Mouse (Mus musculus): ENCODE measurements at regions not wholly inside any gene's neighbourhood (a gene's known extent, or its start where the extent isn't known, plus 50 kb on each side); places are given as distances from the start of the nearest gene placed in this dataset.

GRCm38 (mm10) chr7:70850726-70851125, 484.2 kb upstream of the Nr2f2 start:
- no peak for TF ChIP-seq POLR2A (IDR thresholded peaks at IDR 0.05; ENCODE audit: borderline replicate concordance, extremely low read depth, insufficient read depth, insufficient read length)
- no peaks in the 10 kb centered on the region for H3K4me1 ChIP-seq (ENCODE audit: control insufficient read depth, insufficient read depth, low read length)
- H3K27ac ChIP-seq (replicated peaks; ENCODE audit: low read depth, low read length) = no peak overlapping the region
- no peak overlapping the region for H3K9ac ChIP-seq (ENCODE audit: low read depth, low read length, severe bottlenecking)
- no peaks in the 10 kb centered on the region for H3K9me3 ChIP-seq (ENCODE audit: control insufficient read depth, low read length)
- H3K4me2 ChIP-seq (replicated peaks; ENCODE audit: low read depth, low read length, severe bottlenecking) = no peak overlapping the region
- H3K4me3 ChIP-seq (replicated peaks; ENCODE audit: low read length) = no peak overlapping the region
- 66% methylated on average over 2 of the region's 2 CpGs for WGBS
- ATAC-seq (ENCODE audit: low FRiP score, low read depth) = no peak
- no peak for DNase-seq (ENCODE audit: low spot score)
- no peaks in the 10 kb centered on the region for H3K27me3 ChIP-seq (ENCODE audit: control insufficient read depth, insufficient read depth, low read length)
- H3K36me3 ChIP-seq (ENCODE audit: control insufficient read depth, insufficient read depth, low read length) = no peaks in the 10 kb centered on the region

DNA sequence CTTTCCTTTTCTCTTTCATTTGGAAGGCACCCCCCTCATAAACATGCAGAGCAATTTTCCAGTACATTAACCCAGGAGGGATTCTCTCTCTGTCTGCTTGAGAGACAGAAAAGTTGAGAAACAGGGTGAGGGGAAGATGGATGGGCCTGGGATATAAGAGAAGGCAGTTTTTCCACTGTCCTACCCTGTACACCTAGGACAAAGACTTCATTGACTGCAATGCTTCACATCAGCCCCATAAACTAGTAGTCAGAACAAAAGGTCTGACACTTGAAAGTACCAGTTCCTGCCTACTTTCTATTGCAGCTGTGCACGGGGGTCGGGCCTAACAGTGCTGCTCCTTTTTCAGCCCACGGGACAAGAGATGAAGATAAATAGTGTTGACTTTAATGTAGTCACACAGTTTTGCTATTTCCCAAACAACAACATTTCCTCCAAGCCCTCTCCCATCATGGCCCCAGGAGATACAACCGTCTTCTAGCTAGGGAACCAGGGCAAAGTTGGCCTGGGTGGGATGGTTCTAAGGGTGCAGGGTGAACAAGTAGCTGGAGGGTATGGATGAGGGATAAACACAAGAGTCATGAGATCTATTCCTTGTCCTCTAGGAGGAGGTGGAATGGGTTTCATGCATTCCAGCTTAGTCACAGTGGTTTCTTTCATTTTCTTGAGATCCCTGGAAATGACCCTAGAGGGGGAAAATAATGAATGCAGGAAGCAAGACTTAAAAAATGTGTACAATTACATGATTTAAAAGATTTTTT, 481.7 kb upstream of the Nr2f2 start:
- no peak for TF ChIP-seq POLR2A (IDR thresholded peaks at IDR 0.05; ENCODE audit: borderline replicate concordance, extremely low read depth, insufficient read depth, insufficient read length)
- Histone ChIP-seq H3K9ac (ENCODE audit: low read depth, low read length, severe bottlenecking) (no peak overlapping the region), H3K9me3 (ENCODE audit: control insufficient read depth, low read length) (no peaks in the 10 kb centered on the region), H3K4me1 (ENCODE audit: control insufficient read depth, insufficient read depth, low read length) (no peaks in the 10 kb centered on the region), H3K27me3 (ENCODE audit: control insufficient read depth, insufficient read depth, low read length) (no peaks in the 10 kb centered on the region), H3K4me2 (replicated peaks; ENCODE audit: low read depth, low read length, severe bottlenecking) (no peak overlapping the region), H3K4me3 (replicated peaks; ENCODE audit: low read length) (no peak overlapping the region), H3K27ac (replicated peaks; ENCODE audit: low read depth, low read length) (no peak overlapping the region), H3K36me3 (ENCODE audit: control insufficient read depth, insufficient read depth, low read length) (no peaks in the 10 kb centered on the region)
- ATAC-seq (ENCODE audit: low FRiP score, low read depth) (no peak), DNase-seq (ENCODE audit: low spot score) (no peak)
- WGBS = 65% methylated on average over 4 of the region's 4 CpGs

GRCm38 (mm10) chr7:70847450-70847993, 481.0 kb upstream of the Nr2f2 start:
- no peak for ATAC-seq (ENCODE audit: low FRiP score, low read depth)
- no peak overlapping the region for H3K4me2 ChIP-seq (replicated peaks; ENCODE audit: low read depth, low read length, severe bottlenecking)
- no peak overlapping the region for H3K9ac ChIP-seq (ENCODE audit: low read depth, low read length, severe bottlenecking)
- no peaks in the 10 kb centered on the region for H3K27me3 ChIP-seq (ENCODE audit: control insufficient read depth, insufficient read depth, low read length)
- H3K4me3 ChIP-seq (replicated peaks; ENCODE audit: low read length) = no peak overlapping the region
- H3K9me3 ChIP-seq (ENCODE audit: control insufficient read depth, low read length) = no peaks in the 10 kb centered on the region
- DNase-seq (ENCODE audit: low spot score) = no peak
- no peaks in the 10 kb centered on the region for H3K36me3 ChIP-seq (ENCODE audit: control insufficient read depth, insufficient read depth, low read length)
- WGBS = 71% methylated on average over 8 of the region's 8 CpGs
- no peaks in the 10 kb centered on the region for H3K4me1 ChIP-seq (ENCODE audit: control insufficient read depth, insufficient read depth, low read length)
- TF ChIP-seq POLR2A (IDR thresholded peaks at IDR 0.05; ENCODE audit: borderline replicate concordance, extremely low read depth, insufficient read depth, insufficient read length) = no peak
- H3K27ac ChIP-seq (replicated peaks; ENCODE audit: low read depth, low read length) = no peak overlapping the region

DNA sequence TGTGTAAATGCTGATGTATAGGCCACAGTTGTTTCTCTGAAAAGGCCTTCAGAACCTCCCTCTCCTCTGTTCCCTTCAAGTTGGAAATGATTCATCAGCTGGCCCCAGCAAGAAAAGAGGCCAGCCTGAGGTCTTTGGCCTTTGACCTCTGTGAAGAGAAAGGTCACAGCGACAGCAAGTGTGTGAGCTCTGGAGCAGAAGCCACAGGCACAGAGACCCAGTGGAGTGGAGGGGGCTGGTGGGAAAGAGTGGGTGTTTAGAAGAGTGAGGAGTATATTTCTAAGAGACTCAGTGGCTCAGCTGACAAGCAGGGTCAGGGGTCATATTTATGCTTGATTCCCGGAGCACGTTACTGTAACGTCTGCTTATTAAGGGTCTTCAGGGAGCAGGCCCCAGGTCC, 479.5 kb upstream of the Nr2f2 start:
- no peak overlapping the region for H3K27ac ChIP-seq (replicated peaks; ENCODE audit: low read depth, low read length)
- H3K4me1 ChIP-seq (ENCODE audit: control insufficient read depth, insufficient read depth, low read length) = no peaks in the 10 kb centered on the region
- ATAC-seq (ENCODE audit: low FRiP score, low read depth) (no peak), DNase-seq (ENCODE audit: low spot score) (no peak)
- H3K9me3 ChIP-seq (ENCODE audit: control insufficient read depth, low read length) = no peaks in the 10 kb centered on the region
- no peak overlapping the region for H3K9ac ChIP-seq (ENCODE audit: low read depth, low read length, severe bottlenecking)
- no peak for TF ChIP-seq POLR2A (IDR thresholded peaks at IDR 0.05; ENCODE audit: borderline replicate concordance, extremely low read depth, insufficient read depth, insufficient read length)
- WGBS = 33% methylated on average over 4 of the region's 4 CpGs
- no peaks in the 10 kb centered on the region for H3K27me3 ChIP-seq (ENCODE audit: control insufficient read depth, insufficient read depth, low read length)
- no peaks in the 10 kb centered on the region for H3K36me3 ChIP-seq (ENCODE audit: control insufficient read depth, insufficient read depth, low read length)
- H3K4me2 ChIP-seq (replicated peaks; ENCODE audit: low read depth, low read length, severe bottlenecking) = no peak overlapping the region
- no peak overlapping the region for H3K4me3 ChIP-seq (replicated peaks; ENCODE audit: low read length)

- Histone ChIP-seq H3K4me1 (ENCODE audit: control insufficient read depth, insufficient read depth, low read length) (peaks cover 2% of the 10 kb centered on the region; the same call in 1 of the 2 replicates), H3K27ac (replicated peaks; ENCODE audit: low read depth, low read length) (no peak overlapping the region), H3K9me3 (ENCODE audit: control insufficient read depth, low read length) (no peaks in the 10 kb centered on the region), H3K27me3 (ENCODE audit: control insufficient read depth, insufficient read depth, low read length) (no peaks in the 10 kb centered on the region), H3K36me3 (ENCODE audit: control insufficient read depth, insufficient read depth, low read length) (no peaks in the 10 kb centered on the region), H3K9ac (ENCODE audit: low read depth, low read length, severe bottlenecking) (no peak overlapping the region), H3K4me3 (replicated peaks; ENCODE audit: low read length) (no peak overlapping the region), H3K4me2 (replicated peaks; ENCODE audit: low read depth, low read length, severe bottlenecking) (no peak overlapping the region)
- ATAC-seq (ENCODE audit: low FRiP score, low read depth) (no peak), DNase-seq (ENCODE audit: low spot score) (no peak)
- no peak for TF ChIP-seq POLR2A (IDR thresholded peaks at IDR 0.05; ENCODE audit: borderline replicate concordance, extremely low read depth, insufficient read depth, insufficient read length)
- 97% methylated on average over 1 of the region's 1 CpGs for WGBS
These were observed 473.6 kb upstream of the Nr2f2 start for GRCm38 (mm10) chr7:70840142-70840541.

All from limb, embryonic 14.5 days (tissue).